Mouse (Mus musculus): Measurements from ENCODE around the gene Tpmt.

Gene Tpmt

DNA sequence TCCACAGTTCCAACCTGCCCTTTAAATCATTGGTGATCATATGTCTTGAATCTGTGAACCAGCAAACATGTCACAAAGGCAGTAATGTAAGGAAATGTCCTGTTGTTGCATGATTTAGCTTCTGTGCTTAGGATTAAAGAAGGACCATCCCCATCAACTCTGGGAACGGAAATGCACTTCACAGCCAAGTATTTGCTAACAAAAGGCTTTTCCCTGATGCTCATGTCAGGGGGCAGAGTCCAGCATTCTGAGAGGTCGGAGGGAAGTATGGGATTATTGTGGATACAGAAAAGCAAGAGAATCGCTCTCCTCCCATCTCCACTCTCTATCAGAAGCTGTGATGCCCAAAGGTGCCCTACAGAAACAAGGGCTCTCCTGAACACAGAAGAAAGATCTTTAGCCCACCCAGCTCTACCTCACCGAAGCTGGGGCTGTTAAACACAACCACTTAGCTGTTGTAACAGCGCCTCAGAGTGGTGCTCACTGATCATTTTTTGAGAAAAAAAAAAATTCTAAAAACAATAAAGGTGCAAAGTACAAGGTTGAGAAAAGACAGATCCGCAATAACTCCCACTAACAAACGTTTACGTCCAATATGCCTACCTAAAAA, 2.4 kb downstream of the Tpmt start:
- no peak for DNase-seq (ENCODE audit: low spot score)

DNA sequence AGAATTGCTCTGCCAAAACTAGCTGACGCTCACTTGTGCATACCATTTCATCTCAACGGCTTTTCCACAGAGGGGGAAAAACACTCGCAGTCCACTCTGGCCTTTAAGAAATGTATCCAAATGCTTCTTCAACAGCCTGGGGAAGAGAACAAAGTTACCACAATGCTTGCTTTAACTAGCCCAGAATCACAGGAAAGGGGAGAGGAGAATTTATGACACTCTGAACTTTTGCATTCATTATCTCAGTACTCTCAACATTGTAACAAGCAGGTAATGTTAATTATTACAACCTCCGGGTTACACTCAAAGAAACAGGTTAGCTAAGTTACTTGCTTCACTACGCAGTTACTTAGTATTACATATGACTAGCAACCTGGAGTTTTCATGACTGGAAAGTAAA, 4.5 kb downstream of the Tpmt start:
- DNase-seq (ENCODE audit: low spot score): no peak

DNA sequence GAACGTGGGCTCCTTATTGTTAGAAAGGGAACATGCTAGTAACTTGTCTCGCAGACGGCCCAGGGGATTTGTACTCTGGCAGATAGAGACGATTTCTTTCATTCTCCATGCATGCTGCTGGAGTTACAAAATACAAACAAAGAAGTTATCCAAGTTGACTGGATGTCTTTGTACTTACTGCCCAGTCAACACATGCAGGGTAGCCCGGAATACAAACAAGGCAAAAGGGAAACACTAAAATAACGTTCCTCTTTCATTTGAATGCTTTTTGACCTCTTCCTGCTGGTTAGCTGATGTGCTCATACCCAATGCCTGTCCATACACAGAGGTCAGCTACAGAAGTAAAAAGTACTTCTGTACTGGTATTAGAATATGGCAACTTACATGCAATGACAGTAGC, 6.6 kb downstream of the Tpmt start:
- no peak for DNase-seq (ENCODE audit: low spot score)

DNA sequence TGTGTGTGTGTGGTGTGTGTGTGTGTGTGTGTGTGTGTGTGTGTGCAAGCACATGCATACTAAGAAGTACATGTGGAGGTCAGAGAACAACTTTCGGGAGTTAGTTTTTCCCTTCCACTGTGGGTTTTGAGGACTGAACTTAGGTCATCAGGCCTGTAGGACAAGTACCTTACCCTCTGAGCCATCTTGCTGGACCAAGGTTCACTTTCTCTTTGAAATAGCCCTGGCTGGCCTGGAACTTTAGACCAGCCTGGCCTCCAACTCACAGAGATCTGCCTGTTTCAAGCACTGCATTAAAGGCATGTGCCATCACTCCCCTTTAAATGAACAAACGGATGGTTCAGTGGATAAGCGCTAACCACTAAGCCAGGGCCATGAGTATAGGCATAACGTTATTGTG, 10.9 kb downstream of the Tpmt start:
- no peak for DNase-seq (ENCODE audit: low spot score)

DNA sequence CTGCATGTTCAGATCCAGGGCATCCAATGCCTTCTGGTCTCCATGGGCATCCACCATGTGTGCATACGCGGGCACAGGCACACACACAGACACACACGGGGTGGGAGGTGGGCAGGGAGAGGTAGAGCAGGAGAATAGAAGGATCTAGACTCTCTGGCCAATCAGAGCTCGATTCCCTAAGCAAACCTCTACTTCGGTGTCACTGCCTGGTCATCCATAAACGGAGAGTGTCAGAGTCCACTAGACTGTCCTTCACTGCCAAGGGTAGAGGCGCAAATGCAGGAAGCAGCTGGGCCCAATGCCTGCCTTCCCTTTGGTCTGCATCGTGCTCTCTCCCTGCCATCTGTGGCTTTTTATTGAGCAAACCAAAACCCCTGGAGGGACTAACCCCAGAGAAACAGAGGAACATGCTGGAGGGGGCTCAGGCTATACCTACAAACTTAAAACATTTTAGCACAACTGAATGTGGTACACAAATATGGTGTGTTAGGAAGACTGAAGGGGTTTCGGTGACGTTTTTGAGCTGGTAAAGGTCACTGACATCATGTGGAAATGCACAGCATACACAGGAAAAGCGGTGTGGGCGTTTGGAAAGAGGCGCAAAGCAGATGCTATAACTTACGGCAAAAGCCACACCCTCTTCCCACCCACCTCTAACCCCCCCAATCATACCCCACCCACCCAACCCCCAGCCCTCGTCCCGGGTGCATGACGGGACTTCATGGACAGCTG, 14.0 kb downstream of the Tpmt start:
- DNase-seq (ENCODE audit: low spot score): no peak

DNA sequence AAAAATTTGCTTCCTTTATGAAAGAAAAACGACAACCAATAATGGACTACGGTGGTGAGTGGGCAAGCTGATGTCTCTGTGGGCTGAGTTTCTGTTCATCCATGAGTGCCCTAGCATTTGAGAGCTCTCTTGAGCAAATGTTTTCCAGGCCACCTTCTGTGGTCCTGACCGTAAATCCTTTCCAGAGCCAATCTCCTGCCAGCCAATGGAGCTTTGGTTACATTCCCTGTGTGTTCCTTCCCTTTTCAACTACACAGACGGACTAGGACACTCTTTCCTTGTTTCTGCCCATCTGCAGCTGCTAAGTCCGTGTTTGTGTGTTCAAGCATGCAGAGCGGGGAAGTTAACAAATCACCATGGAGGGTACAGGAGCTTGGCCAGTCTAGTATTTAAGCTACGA, 23.7 kb downstream of the Tpmt start:
- no peak for DNase-seq (ENCODE audit: low spot score)

DNA sequence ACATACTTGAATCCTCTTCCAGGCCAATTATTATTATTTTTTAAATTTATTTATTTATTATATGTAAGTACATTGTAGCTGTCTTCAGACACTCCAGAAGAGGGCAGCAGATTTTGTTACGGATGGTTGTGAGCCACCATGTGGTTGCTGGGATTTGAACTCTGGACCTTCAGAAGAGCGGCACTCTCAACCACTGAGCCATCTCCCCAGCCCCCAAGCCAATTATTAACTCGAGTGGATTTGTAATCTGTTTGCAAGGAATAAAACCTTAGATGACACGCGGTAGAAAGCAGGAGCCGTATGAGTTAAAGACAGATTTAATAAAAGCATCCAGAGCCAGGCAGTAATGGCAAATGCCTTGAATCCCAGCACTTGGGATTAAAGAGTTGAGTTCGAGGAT, 24.8 kb downstream of the Tpmt start:
- no peak for DNase-seq (ENCODE audit: low spot score)

DNA sequence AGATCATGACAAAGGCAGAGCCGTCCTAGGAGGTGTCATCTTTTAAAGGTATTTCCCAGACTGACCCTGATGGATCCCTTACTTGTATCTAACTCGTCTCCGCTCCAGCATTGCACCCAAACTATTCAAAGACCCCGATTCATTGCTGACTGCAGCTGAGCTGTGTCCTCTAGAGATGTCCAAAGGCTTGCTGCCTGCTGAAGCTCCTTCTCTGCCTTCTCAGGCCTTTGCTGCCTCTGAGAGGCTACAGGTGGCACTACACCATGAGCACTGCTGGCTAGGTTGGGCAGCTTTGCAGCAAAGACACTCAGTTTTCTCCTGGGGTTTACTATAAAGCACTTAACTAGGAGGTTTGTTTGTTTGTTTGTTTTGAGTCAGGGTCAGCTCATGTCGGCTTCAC, 27.3 kb downstream of the Tpmt start:
- DNase-seq (ENCODE audit: low spot score): no peak

DNA sequence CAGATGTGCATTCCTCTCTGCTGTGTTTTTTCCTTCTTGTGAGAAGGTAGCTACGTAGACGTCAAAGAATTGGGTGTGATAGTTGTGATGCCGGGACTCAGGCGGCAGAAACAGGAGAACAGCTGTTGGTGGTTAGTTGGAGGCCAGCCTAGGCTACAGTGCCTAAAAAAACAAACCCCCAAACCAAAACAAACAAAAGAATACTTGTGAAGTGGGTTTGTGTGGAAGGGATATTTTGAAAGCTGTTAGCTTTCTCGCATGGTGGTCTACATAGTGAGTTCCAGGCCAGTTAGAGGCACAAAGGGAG, 29.4 kb downstream of the Tpmt start:
- no peak for DNase-seq (ENCODE audit: low spot score)

DNA sequence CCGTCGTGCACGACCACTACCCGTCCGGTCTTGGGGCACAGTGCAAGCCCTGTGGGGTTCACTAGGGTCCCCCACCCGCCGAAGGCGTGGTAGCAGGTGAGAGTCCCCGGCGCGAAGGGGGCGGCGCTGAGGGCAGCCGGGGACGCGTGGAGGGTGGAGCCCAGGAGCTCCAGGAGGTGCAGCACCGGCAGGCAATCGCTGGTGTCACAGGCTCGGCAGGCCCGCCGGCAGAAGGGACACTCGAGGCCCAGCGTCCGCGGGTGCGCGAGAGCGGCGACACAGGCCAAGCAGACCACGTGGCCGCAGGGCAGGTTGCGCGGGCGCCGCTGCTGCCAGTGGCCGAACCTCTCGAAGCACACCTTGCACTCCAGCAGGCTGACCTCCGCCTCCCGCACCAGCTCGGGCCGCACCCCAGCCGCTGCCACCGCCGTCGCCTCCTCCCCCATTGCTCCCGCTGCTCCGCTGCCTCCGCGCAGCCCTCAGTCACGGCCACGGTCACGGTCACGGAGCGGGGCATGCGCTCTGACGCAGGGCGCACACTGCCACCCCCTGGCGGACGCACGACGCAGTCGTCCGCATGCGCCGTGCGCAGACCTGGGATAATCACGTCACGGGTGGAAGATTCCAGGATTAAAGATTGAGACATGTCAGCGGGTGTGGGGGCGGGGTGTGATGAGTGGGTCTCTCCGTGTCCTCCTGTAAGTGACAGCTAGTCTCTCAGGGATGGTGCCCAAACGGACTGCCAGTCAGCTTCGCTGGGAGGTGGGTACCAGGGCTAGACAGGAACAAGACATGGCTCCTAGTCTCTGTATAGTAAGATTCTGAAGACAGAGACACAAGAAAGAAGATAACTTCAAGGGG, 30.0 kb downstream of the Tpmt start, which contains the start of gene Nhlrc1:
Gene Nhlrc1, minus strand, starts transcription at position 517 of the 861 bp plus-strand sequence.
- DNase-seq (ENCODE audit: low spot score): peak; percentile 68

DNA sequence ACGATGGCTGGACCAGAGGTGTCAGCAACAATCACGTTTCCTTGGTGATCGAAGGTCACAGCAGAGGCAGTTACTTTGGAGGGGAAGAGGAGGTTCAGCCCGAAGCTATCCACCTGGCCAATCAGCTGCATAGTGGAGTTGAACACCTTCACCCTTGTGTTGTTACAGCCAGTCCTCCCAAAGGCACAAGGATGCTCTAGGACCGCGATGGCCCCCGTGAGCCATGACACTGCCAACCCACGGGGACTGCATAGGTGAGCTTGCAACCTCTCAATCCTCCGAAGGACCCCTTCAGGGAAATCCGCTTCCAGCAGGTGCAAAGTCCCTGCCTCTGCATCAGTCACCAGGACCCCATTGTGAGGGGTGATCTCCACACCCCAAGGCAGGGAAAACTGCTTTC, 30.8 kb downstream of the Tpmt start:
- DNase-seq (ENCODE audit: low spot score): no peak

DNA sequence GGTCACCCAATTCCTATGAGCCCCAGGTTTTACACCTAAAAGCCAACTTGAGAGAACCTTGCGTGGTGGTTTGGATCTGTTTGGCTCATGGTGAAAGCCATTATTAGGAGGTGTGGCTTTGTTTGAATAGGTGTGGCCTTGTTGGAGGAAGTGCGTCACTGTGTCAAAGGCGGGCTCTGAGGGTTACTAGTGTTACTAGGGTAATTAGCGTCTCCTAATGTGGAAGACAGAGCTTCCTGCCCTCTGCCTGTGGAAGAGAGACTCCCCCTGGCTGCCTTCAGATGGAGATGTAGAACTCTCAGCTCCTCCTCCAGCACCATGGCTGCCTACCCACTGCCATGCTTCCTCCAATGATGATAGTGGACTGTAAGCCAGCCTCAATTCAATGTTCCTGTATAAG, 42.9 kb downstream of the Tpmt start:
- DNase-seq (ENCODE audit: low spot score): no peak

DNA sequence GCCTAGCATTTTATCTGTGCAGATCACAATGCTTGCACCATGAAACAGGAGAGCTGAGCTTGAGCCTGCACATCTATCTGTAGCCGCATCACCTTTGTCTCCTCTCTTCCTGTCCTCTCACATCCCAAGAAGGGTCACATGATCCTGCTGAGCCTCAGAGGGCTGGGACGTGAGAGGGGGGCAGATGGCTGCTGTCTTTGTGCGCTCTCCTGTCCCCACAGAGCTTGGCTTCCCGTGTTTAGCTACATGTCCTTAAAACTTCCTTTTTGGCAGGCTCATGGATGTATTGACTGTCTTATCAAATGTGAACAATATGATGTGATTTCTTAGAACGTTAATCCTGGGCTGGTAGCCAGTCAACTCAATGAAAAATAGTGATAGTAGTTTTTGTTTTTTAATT, 45.0 kb downstream of the Tpmt start:
- DNase-seq (ENCODE audit: low spot score): no peak

DNA sequence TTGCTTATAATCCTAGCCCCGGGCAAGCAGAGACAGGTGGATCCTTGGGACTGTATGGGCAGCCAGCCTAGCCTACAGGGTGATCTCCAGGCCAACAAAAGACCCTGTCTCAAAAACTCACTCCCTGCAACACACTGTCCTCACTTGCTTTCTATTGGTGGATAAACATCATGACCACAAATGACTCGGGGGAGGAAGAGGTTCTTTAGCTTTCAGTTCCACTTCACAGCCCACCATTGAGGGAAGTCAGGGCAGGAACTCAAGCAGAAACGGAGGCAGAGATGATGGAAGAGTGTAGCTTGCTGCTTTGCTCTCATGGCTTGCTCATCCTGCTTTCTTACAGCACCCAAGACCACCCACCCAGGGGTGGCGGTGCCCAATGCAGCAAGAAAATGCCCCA, 47.2 kb downstream of the Tpmt start:
- no peak for DNase-seq (ENCODE audit: low spot score)

DNA sequence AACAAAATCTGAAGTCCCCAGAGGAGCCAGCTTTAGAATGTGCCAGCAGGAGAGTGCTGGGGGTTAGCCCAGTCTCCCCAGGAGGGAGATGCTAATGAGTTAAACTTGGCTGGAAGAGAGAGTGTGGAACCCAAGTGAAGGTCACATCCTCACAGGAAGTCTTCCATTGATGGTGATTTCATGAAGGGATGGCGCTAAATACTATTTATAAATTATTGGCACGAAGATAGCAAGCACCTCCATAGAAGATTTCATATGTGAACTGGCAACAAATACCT, 51.3 kb downstream of the Tpmt start:
- no peak for DNase-seq (ENCODE audit: low spot score)

DNA sequence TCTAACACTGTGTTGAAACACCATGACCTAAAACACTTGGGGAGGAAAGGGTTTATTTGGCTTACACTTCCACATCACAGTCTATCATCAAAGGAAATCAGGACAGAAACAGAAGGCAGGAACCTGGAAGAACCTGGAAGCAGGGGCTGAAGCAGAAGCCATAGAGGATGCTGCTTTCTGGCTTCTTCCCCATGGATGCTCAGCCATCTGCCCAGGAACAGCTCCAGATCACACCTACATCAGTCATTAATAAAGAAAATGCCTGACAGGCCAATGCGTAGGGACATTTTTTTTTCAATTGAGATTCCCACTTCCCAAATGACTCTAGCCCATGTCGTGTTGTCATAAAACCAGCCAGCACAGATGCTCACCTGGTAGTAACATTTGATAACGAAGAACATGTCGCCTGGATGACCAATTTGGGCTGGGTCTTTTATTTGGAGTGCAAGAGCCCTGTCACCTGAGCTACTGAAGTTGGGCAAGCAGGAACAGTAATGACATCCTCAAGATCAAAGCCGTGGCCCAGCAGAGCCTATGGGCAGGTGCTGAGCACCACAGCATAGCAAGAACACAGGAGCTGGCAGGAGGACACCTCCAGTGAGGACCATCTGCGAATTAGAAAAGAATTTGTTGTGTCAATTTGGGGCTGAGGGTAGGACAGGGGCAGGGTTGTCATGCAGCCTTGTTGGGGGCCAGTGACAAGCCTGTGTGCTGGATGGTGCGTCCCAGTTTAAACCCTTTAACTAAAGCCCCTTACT, 51.8 kb downstream of the Tpmt start:
- DNase-seq (ENCODE audit: low spot score): no peak

DNA sequence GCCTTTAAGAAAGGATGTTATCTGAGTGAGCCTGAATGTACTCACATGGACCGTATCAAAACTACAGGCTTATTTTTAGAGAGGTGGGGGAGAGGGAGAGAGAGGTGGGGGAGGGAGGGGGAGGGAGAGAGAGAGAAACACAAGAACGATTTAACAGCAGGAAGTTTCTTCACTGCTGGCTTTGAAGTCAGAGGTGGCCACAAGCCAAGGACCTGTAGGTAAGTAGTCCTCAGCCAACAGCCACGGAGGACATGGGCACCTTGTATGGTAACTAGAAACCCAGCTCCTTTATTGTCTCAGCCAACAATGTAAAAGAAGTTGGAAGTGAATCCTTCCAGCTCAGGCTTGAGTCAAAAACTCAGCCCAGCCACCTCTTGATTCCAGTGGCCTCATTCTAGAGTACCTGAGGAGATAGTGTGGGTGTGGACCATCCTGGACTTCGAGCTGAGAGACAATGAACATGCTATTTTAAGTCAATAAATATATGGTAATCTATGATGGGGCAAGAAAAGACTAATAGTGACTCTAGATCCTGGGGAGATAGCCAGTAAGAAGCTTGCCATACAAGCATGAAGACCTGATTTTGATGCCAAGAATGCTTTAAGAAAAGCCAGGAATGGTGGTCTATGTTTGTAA, 54.0 kb downstream of the Tpmt start:
- DNase-seq (ENCODE audit: low spot score): no peak

DNA sequence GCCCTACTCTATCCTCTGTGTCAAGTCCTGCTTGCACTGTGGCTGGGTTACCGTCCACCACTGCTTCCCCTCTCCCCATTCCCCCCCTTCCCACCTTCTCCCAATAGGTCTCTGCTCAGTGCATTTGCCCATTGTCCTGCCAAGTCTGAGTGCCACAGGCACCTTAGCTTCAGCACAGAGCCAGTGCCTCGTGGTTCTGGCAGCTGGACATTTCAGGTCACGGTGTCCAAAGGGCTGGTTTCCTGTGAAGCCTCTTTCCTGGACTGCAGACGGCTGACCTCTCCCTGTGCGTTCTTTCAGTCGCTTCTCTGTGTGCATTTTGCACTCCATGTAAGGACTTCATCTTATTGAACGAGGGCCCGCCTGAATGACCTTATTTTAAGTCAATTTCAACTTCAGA, 56.6 kb downstream of the Tpmt start:
- DNase-seq (ENCODE audit: low spot score): no peak

DNA sequence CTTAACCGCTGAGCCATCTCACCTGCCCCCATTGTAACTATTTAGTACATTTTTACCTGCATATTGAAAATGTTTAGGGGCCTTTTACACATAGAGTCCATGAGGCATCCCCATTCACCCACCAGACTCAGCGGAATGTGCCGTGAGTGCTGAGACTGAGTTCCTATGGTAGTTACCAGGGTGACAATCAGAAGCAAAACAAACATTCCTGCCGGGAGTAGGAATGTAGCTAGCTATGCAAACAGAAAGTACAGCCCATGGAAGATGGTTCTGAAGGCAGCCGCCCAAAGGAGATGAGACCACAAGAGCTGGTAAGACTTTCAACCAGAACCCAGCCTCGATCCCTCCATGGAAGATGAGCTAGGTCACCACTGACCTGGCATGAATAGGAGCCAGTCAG, 58.3 kb downstream of the Tpmt start:
- DNase-seq (ENCODE audit: low spot score): no peak

DNA sequence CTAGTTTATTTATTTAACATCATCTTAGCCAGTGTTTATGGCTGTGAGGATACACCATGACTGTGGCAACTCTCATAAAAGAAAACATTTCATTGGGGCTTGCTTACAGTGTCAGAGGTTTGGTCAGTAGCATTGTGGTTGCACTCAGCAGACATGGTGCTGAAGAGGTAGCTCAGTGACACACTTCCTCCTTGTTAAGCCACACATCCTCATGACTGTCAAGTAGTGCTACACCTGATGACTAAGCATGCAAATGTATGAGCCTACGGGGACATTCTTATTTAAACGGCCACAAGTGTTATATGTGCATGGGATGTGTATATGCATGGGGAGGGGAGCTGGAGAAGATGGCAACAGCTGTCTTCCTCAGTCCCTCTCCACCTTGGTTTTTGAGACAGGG, 60.7 kb downstream of the Tpmt start:
- no peak for DNase-seq (ENCODE audit: low spot score)

DNA sequence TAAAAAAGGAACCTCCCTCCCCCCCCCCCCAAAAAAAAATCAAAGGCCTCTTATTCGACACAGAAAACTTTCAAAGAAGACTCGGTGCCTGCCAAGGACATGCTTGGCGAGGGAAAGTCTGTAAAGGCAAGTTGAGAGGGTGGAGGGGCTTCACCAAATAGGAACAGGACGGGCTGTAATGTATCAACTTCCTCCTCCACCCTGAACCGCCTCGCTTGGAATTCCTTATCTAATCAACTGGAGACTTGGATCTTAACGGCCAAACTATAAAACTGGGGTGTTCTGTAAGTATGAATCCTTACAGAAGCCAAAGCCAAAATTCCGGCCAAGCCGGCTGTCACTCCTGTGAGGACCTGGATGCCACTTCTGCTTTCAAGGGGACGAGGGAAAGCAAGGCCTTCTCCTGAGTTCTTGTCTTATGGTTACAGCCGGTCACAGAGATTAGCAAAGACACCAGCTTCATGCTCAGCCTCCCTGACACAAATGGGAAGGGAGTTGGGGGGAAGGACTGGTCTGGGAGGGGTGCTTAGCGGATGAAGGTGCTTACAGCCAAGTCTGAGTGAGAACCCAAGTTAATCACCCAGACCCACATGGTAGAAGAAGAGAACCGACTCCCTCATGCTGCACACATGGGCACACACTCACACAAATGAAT, 64.6 kb downstream of the Tpmt start:
- no peak for DNase-seq (ENCODE audit: low spot score)

DNA sequence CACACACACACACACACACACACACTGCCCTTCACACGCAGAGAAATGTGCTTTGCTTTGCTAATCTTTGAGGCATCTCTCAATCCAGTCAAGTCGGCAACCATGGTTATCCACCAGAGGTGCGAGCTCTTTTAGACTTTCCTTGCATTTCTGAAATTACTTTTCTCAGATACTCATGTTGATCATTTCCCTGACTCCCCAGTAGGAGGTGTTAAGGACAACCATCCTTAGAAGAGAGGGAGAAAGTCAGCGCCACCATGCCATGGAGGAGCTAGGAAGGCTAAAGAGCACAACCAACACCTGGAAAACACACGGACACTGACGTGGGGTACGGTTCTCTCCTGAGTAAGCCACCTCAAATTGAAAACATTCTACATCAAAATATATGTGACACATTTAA, 68.0 kb downstream of the Tpmt start:
- DNase-seq (ENCODE audit: low spot score): no peak

Data from T-cell, adult 2 months (primary cell).